Mouse (Mus musculus): Measurements from ENCODE around the gene Mctp2.

GRCm38 (mm10) chr7:72169320-72169719, 137.1 kb downstream of the Mctp2 start:
- TF ChIP-seq POLR2A (IDR thresholded peaks at IDR 0.05; ENCODE audit: extremely low read depth, insufficient read depth, low read length): no peak
- no peak for TF ChIP-seq CTCF (IDR thresholded peaks at IDR 0.05; ENCODE audit: extremely low read depth, insufficient read depth, low read length)
